Mouse (Mus musculus) heart, postnatal 0 days (tissue): Measurements from ENCODE around the gene Myrf.

Source experiments
- CTCF ChIP-seq: IDR thresholded peaks from 2 replicates; pipeline ENCODE4 v1.5.1; 2016; ENCODE audit warnings: antibody characterized with exemption, control low read depth, low read depth
- EP300 ChIP-seq: IDR thresholded peaks from 2 replicates; pipeline ENCODE4 v1.6.1; 2016; ENCODE audit warnings: antibody characterized with exemption, low read depth

DNA sequence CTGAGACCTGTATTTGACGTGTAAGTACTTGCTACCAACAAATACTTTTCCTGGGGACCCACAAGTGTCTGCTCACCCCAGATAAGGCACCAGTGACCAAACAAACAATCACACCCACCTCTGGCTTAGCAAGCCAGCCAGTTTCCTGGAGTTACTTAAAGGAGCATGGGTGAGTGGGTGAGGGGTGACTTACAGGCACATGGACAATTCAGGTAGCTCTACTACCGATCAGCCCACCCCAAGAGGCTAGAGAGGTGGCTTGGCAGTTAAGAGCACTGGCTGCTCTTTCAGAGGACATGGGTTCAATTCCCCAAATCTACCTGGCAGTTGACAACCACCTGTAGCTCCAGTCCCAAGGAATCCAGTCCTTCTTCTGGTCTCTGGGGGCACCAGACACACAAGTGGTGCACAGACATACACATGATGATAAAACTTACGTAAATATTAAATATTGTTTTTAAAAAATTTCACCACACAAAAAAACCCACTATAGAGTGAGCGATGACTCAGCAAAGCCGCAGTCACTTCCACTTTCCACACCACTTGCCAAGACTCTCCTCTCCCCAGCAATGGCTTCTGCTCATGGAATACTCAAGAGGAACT is 67.3 kb downstream of the Myrf start:
- no peak for TF ChIP-seq CTCF
- no peak for TF ChIP-seq EP300
